Mouse (Mus musculus): ENCODE measurements around the gene B3galnt2. TPM values are rescaled to one million over a fixed set of nuclear protein-coding genes. Genes with fewer than 3 reads are reported as not detected.
"Not testable (repeated sequence)": the region's sequence is repeated elsewhere in the genome, so short reads cannot be mapped to it uniquely, and the experiment has no call there.

The B3galnt2 gene
- polyA plus RNA-seq, 1 experiment from 2014 or later: 23.9 TPM

DNA sequence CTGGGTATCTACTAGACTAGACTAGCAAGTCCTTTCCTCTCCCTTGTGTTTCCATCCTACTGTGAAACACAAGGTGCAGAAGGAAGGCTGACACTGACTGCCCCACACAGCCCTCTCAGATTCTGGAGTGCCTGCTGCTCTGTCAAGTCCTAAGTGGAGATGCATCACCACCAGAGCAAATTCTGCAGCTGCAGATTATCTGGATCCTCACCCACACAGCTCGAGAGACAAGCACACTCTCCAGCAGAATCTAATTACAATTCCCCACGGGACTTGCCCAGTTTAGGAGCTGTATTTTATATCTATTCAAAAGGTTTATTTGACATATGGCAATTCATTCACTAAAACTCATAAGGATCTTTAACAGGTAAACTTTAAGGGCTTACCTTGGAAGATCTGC is 51.8 kb downstream of the B3galnt2 start:
- in situ Hi-C loops (cut with MboI; ENCODE audit: low pct_unique_long_range_greater_than_20kb): no loop called here
- CTCF ChIA-PET: no interaction called here
- H3K27me3 ChIP-seq: no peaks in the 10 kb centered on the region
- POLR2A ChIA-PET: no interaction called here
- no peak for DNase-seq (ENCODE audit: low read depth, low spot score)
- TF ChIP-seq CTCF (IDR thresholded peaks at IDR 0.05): no peak
- ATAC-seq: no peak

DNA sequence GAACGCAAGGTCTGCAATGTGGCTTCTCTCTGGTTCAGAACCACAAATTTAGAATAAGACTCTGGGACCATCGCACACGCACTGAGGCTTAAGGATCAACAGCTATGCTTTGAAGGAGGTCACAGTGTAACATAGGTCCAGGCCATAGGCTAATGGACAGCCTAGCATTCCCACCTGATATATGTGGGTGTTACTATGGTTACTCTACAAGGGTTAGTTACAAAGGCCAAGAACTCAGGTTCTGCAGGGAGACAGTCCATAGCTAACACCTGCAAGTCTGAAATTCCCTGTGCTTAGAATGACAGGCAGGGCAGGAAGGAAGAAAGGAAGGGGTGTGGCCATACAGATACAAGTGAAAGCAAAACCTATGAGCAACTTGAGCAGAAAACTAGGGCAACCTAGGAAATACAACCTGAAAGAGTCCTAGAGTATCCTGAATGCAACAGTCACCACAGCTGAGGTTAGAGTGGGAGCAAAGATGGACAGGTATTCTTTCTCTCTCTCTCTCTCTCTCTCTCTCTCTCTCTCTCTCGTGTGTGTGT is 57.3 kb downstream of the B3galnt2 start:
- no peak for TF ChIP-seq CTCF (IDR thresholded peaks at IDR 0.05)
- in situ Hi-C loops (cut with MboI; ENCODE audit: low pct_unique_long_range_greater_than_20kb): no loop called here
- POLR2A ChIA-PET: no interaction called here
- DNase-seq (ENCODE audit: low read depth, low spot score) (no peak), ATAC-seq (no peak)
- no peaks in the 10 kb centered on the region for H3K27me3 ChIP-seq
- CTCF ChIA-PET: interaction anchor here (0.9 to 1.7 kb wide), 6 partner anchors 7 to 122 kb away, joined by 3 to 7 read pairs (median 3); no protein-coding TSS in a partner anchor

DNA sequence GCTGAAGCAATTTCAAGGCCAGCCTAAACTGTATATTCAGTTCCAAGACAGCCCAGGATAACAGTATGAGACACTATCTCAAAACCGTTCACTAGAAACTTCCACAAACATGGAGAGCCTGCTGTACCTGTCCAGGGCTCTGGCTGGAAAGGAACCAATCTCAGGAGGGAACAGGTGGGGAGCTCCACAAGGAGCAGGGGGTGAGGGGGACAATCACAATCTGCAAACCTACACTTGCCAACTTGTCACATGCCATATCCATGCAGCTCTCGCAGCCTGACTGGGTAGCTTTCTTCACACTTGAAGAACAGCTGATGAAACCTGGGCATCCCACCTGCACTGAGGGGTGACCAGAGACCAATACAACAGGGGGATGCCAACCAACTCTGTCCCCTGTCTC is 59.7 kb downstream of the B3galnt2 start:
- POLR2A ChIA-PET: interaction anchor here (0.7 kb wide), 1 partner anchor 99 kb away, joined by 9 read pairs; no protein-coding TSS in a partner anchor
- no peak for TF ChIP-seq CTCF (IDR thresholded peaks at IDR 0.05)
- CTCF ChIA-PET: interaction anchor here (1.4 to 1.6 kb wide), 3 partner anchors 13 to 88 kb away, joined by 3 to 5 read pairs (median 3); no protein-coding TSS in a partner anchor
- H3K27me3 ChIP-seq: no peaks in the 10 kb centered on the region
- in situ Hi-C loops (cut with MboI; ENCODE audit: low pct_unique_long_range_greater_than_20kb): no loop called here
- no peak for ATAC-seq
- DNase-seq (ENCODE audit: low read depth, low spot score): no peak

DNA sequence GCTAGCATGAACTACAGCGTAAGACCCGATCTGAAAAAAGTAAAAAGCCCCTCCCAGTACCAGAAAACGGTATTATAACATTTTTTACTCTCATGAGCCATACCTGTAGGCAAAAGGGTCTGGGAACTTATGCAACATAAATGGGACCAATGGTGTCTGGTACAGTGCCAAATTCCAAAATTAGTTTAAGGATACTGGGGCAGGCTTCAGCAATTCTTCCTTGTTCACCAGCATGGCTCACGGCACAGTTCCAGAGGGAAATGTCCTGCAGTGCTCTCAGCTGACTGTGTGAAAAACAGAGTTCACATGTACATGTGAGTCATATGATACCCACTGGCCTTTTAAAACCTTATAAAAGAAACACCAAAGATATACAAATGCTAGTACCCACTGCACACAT is 60.3 kb downstream of the B3galnt2 start:
- no peak for TF ChIP-seq CTCF (IDR thresholded peaks at IDR 0.05)
- ChIA-PET POLR2A (no interaction called here), CTCF (interaction anchor here (1.4 to 1.6 kb wide), 3 partner anchors 12 to 88 kb away, joined by 3 to 5 read pairs (median 3); no protein-coding TSS in a partner anchor)
- ATAC-seq: no peak
- in situ Hi-C loops (cut with MboI; ENCODE audit: low pct_unique_long_range_greater_than_20kb): no loop called here
- H3K27me3 ChIP-seq: no peaks in the 10 kb centered on the region
- no peak for DNase-seq (ENCODE audit: low read depth, low spot score)

DNA sequence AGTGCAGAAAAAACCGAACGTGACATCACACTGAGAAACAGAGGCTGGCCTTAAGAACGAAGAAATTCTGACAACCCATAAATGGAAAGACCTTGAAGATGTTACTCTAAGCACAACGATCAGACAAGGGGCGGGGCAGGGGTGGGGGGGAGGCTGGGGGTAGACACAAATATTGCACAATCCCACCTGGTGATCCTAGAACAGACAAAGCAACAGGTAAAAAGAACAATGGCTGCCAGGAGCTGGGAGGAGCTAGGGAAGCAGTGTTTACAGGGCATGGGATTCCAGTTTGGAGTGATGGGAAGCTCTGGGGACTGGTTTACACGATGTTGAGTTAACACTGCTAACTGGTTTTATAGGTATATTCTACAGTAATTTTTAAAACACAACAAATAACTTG is 61.3 kb downstream of the B3galnt2 start:
- POLR2A ChIA-PET: no interaction called here
- CTCF ChIA-PET: interaction anchor here (1.4 kb wide), 1 partner anchor 39 kb away, joined by 3 read pairs; no protein-coding TSS in a partner anchor
- no peak for ATAC-seq
- no peak for TF ChIP-seq CTCF (IDR thresholded peaks at IDR 0.05)
- no peaks in the 10 kb centered on the region for H3K27me3 ChIP-seq
- no peak for DNase-seq (ENCODE audit: low read depth, low spot score)
- in situ Hi-C loops (cut with MboI; ENCODE audit: low pct_unique_long_range_greater_than_20kb): no loop called here

DNA sequence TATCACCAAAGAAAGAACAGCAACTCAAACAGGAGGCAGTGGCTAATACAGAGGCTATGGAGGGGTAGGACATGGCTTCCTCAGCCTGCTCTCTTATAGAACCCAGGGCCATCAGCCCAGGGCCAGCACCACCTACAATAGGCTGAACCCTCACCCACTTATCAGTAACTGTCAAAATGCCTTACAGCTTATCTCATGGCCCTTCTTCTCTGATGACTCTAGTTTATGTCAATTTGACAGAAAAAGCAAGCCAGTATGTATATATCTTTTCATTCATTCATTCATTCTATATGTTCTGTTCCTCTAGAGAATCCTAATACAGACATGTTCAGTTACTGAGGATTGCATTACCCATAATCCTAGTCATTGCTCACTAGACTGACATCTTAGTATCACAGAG is 64.0 kb downstream of the B3galnt2 start:
- CTCF ChIA-PET: interaction anchor here (0.9 kb wide), 1 partner anchor 14 kb away, joined by 3 read pairs; no protein-coding TSS in a partner anchor
- POLR2A ChIA-PET: no interaction called here
- in situ Hi-C loops (cut with MboI; ENCODE audit: low pct_unique_long_range_greater_than_20kb): no loop called here
- no peaks in the 10 kb centered on the region for H3K27me3 ChIP-seq
- no peak for ATAC-seq
- DNase-seq (ENCODE audit: low read depth, low spot score): no peak
- TF ChIP-seq CTCF (IDR thresholded peaks at IDR 0.05): no peak

DNA sequence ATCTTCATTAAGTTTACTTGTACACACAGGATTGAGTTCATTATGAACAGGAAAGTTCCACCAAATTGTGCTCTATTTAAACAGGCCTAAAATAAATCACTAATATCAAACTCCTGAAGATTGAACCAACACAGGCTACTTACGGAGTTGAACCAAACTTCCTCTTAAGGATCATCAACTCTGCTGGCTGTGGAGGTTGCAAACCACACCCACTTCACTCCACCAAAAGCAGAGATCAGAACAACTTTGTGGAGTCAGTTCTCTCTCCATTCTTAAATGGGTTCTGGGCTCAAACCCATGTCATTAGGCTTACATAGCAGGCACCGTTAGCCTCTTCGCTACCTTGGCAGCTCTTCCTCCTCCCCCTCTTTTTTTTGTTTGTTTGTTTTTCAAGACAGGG is 64.6 kb downstream of the B3galnt2 start:
- TF ChIP-seq CTCF (IDR thresholded peaks at IDR 0.05): no peak
- DNase-seq (ENCODE audit: low read depth, low spot score) (no peak), ATAC-seq (no peak)
- in situ Hi-C loops (cut with MboI; ENCODE audit: low pct_unique_long_range_greater_than_20kb): no loop called here
- ChIA-PET POLR2A (no interaction called here), CTCF (no interaction called here)
- no peaks in the 10 kb centered on the region for H3K27me3 ChIP-seq

DNA sequence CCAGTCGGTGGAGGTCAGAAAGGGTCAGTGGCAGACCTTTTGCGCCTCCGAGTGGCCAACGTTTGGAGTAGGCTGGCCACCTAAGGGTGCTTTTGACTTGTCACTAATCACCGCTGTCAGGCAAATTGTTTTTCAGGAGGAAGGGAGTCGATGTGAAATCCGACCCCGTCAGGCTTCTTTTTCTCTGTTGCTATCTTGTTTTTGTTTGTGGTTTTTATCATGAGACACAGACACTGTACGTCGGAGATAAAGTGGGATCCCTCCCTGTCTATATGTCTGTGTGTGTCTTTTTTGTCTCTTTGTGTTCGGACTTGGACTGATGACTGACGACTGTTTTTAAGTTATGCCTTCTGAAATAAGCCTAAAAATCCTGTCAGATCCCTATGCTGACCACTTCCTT is 67.1 kb downstream of the B3galnt2 start:
- DNase-seq (ENCODE audit: low read depth, low spot score); ATAC-seq; POLR2A ChIA-PET; CTCF ChIA-PET; H3K27me3 ChIP-seq; in situ Hi-C loops (cut with MboI; ENCODE audit: low pct_unique_long_range_greater_than_20kb): not testable (repeated sequence)

DNA sequence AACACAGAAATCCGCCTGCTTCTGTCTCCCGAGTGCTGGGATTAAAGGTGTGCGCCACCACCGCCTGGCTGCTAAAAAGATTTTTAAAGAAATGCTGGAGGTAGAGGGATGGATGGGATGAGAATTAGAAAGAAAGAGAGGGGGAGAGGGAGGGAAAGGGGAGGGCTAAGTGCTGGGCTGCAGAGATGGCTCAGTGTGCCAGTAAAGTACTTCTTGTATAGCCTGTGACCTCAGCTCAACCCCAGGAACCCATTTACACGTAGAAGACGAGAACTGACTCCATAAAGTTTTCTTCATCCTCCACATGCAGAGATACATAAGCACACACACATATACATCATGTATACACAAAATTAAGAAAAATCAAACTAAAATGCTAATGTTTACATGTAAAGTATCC is 71.3 kb downstream of the B3galnt2 start:
- H3K27me3 ChIP-seq: no peaks in the 10 kb centered on the region
- ChIA-PET CTCF (interaction anchor here (1.0 to 1.9 kb wide), 2 partner anchors 8 to 12 kb away, joined by 3 to 5 read pairs; no protein-coding TSS in a partner anchor), POLR2A (no interaction called here)
- DNase-seq (ENCODE audit: low read depth, low spot score) (no peak), ATAC-seq (no peak)
- TF ChIP-seq CTCF (IDR thresholded peaks at IDR 0.05): no peak
- in situ Hi-C loops (cut with MboI; ENCODE audit: low pct_unique_long_range_greater_than_20kb): no loop called here

DNA sequence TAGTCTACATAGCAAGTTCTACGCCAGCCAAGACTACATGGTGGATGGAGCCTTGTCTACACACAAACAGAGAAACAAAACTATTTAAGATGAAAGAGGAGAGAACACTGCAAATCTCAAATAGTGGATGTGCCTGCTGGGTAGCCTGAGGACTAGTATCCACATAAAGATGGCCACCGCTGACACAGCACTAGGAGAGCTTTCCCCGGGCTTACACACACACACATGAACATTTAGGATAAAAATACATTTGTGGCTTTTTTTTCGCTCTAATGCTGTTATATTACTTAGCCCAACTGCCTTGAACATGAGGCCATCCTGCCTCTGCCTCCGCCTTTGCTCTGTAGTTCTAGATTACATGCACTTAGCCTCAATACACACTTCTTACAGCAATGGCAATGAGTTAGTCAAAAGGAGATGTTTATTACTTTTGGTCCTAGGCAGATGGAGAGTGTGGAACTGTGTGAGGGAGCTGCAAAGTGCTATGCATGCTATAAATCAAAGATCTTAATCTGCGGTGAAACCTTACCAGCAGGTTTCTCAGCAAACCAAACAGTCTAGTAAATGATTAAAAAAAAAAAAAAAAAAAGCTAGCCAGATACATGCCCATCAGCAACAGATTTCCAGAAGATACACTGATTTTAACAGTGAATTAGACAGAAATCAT is 72.0 kb downstream of the B3galnt2 start:
- H3K27me3 ChIP-seq: no peaks in the 10 kb centered on the region
- ATAC-seq (no peak), DNase-seq (ENCODE audit: low read depth, low spot score) (no peak)
- ChIA-PET CTCF (interaction anchor here (1.0 to 1.9 kb wide), 2 partner anchors 9 to 12 kb away, joined by 3 to 5 read pairs; no protein-coding TSS in a partner anchor), POLR2A (interaction anchor here (0.6 kb wide), 1 partner anchor 1255 kb away, joined by 3 read pairs; no protein-coding TSS in a partner anchor)
- in situ Hi-C loops (cut with MboI; ENCODE audit: low pct_unique_long_range_greater_than_20kb): no loop called here
- TF ChIP-seq CTCF (IDR thresholded peaks at IDR 0.05): no peak

DNA sequence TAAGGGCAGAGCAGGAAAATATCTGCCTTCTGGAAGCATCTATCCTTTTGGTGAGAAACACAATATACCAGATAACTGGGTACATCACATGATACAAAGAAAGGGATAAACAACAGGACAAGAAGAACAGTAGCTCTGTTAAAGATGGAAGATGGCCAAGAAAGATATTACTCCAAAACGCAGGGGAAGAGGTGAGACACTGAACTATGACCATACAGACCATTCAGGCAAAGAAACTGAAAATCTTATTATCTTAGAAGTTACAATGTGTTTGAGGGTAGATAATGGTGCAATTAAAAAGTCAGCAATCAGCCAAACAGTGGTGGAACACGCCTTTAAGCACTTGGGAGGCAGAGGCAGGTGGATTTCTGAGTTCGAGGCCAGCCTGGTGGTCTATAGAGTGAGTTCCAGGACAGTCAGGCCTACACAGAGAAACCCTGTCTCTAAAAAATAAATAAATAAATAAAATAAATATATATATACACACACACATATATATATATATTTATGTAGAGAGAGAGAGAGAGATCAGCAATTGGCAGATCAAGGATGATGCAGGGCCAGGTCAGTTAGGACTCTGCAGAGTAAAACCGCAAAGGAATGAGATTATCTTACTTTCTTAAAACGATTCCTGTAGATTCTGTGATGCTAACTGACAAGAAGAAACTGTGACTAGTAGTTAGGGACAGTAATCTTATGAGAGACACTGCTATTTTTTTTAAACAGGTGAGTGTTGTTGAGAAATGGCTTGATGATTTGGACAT is 79.2 kb downstream of the B3galnt2 start:
- in situ Hi-C loops (cut with MboI; ENCODE audit: low pct_unique_long_range_greater_than_20kb): no loop called here
- ATAC-seq (no peak), DNase-seq (ENCODE audit: low read depth, low spot score) (no peak)
- no peaks in the 10 kb centered on the region for H3K27me3 ChIP-seq
- POLR2A ChIA-PET: no interaction called here
- no peak for TF ChIP-seq CTCF (IDR thresholded peaks at IDR 0.05)
- CTCF ChIA-PET: interaction anchor here (1.0 kb wide), 1 partner anchor 28 kb away, joined by 4 read pairs; no protein-coding TSS in a partner anchor
